Mouse (Mus musculus): Measurements from ENCODE around the gene Vps37c. TPM values are rescaled to one million over a fixed set of nuclear protein-coding genes. Genes with fewer than 3 reads are reported as not detected.

Vps37c gene
- polyA plus RNA-seq, 1 experiment from 2014 or later, result 40.7 TPM

- Histone ChIP-seq H3K27me3 (ENCODE audit: insufficient read depth, poor library complexity, severe bottlenecking) (no peaks in the 10 kb centered on the region), H3K9me3 (no peaks in the 10 kb centered on the region), H3K36me3 (peaks cover 76% of the 10 kb centered on the region), H3K27ac (peak overlapping the region; percentile 69), H3K4me1 (replicated peaks) (peaks cover 14% of the 10 kb centered on the region), H3K4me3 (no peak overlapping the region)
- DNase-seq (ENCODE audit: low spot score), result peak; percentile 94
- WGBS, result 23% methylated on average over 8 of the region's 8 CpGs
Measured at GRCm38 (mm10) chr19:10709360-10710087, 21.0 kb downstream of the Vps37c start.

GRCm38 (mm10) chr19:10710088-10710511 lies 21.6 kb downstream of the Vps37c start:
- Histone ChIP-seq H3K4me3 (no peak overlapping the region), H3K27ac (peak overlapping the region; percentile 69; the same call in 1 of the 2 replicates), H3K9me3 (no peaks in the 10 kb centered on the region), H3K4me1 (replicated peaks) (peaks cover 14% of the 10 kb centered on the region), H3K36me3 (peaks cover 76% of the 10 kb centered on the region), H3K27me3 (ENCODE audit: insufficient read depth, poor library complexity, severe bottlenecking) (no peaks in the 10 kb centered on the region)
- 85% methylated on average over 9 of the region's 9 CpGs for WGBS
- peak; percentile 47 for DNase-seq (ENCODE audit: low spot score)

DNA sequence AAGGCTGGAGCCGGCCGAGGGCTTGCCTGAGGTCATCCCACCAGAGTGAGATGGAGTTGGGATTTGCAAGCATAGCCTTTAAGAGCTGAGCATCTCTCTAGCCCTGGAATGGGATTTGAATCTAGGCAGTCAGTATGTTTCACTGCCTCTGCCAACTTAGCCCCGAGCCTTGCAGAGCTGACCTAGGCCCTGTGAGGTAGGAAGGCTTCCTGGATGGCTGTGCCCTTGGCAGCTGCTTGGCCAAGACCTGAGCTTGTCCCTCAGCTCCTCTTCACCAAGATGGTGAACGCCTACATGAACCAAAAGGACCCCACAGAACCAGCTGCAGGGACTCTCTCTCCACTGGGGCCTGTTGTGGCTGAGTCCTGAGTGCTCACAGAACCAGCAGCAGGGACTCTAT lies 22.2 kb downstream of the Vps37c start:
- Histone ChIP-seq H3K4me1 (replicated peaks) (peaks cover 14% of the 10 kb centered on the region), H3K27ac (no peak overlapping the region), H3K4me3 (no peak overlapping the region), H3K27me3 (ENCODE audit: insufficient read depth, poor library complexity, severe bottlenecking) (no peaks in the 10 kb centered on the region), H3K9me3 (no peaks in the 10 kb centered on the region), H3K36me3 (peaks cover 75% of the 10 kb centered on the region)
- 94% methylated on average over 4 of the region's 4 CpGs for WGBS
- DNase-seq (ENCODE audit: low spot score), result no peak

DNA sequence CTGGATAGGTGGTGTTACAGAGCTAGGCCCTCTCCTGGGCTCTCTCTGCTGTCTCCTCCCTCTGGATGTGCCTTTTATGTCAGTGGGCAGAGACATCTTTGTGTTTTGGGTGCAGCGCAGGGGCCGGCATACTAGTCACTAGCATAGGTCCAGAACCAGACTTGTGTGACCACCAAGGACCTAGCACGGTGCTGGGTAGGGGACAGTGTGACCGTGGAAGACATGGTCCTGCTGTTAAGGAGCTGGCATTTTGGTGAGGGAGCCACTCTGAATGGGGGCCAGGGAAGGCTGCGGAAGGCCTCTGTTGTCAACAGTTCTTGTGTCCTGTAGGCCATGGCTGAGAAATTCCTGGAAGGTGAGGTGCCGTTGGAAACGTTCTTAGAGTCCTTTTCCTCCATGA lies 23.7 kb downstream of the Vps37c start:
- Histone ChIP-seq H3K36me3 (peaks cover 62% of the 10 kb centered on the region), H3K4me3 (no peak overlapping the region), H3K27ac (no peak overlapping the region), H3K4me1 (replicated peaks) (peaks cover 14% of the 10 kb centered on the region), H3K27me3 (ENCODE audit: insufficient read depth, poor library complexity, severe bottlenecking) (no peaks in the 10 kb centered on the region), H3K9me3 (no peaks in the 10 kb centered on the region)
- 94% methylated on average over 7 of the region's 7 CpGs for WGBS
- no peak for DNase-seq (ENCODE audit: low spot score)

DNA sequence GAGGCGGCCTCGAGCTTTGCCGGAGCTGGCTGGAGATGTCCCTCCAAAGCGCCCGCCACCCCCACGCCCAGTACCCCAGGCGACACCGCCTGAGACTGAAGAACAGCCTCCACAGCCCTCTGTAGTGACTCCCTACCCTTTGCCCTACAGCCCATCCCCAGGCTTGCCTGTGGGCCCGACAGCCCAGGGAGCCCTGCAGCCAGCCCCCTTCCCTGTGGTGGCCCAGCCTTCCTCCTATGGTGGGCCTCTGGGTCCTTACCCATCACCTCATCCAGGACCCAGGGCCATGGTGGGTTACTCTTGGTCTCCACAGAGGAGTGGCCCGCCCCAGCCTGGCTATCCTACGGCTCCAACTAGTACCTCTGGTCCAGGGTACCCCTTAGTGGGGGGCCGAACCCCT lies 24.1 kb downstream of the Vps37c start:
- Histone ChIP-seq H3K27ac (no peak overlapping the region), H3K9me3 (no peaks in the 10 kb centered on the region), H3K4me3 (no peak overlapping the region), H3K27me3 (ENCODE audit: insufficient read depth, poor library complexity, severe bottlenecking) (no peaks in the 10 kb centered on the region), H3K36me3 (peaks cover 58% of the 10 kb centered on the region), H3K4me1 (replicated peaks) (peaks cover 14% of the 10 kb centered on the region)
- WGBS, result 95% methylated on average over 12 of the region's 12 CpGs
- no peak for DNase-seq (ENCODE audit: low spot score)

DNA sequence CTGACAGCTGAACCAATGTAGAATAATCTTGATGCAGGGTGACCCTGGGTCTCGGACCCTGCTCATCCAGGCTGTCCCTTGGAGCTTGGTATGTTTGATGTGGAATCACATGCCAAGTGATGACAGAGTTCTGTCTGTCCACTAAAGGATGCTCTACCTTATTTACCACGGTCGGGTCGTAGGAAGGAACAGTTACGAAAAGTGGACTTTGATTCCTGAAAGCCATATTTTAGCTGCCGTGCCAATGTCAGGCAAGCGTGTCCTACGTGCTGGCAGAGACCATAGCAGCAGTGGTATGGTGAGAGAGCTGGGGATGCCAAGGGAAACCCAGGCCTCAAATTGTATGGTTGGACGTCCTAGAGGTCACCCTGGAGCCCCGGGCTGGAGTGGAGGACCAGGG lies 25.0 kb downstream of the Vps37c start:
- no peaks in the 10 kb centered on the region for H3K9me3 ChIP-seq
- DNase-seq (ENCODE audit: low spot score), result no peak
- H3K4me3 ChIP-seq, result no peak overlapping the region
- WGBS, result 95% methylated on average over 10 of the region's 10 CpGs
- peaks cover 50% of the 10 kb centered on the region for H3K36me3 ChIP-seq
- H3K4me1 ChIP-seq (replicated peaks), result peaks cover 14% of the 10 kb centered on the region
- H3K27me3 ChIP-seq (ENCODE audit: insufficient read depth, poor library complexity, severe bottlenecking), result no peaks in the 10 kb centered on the region
- H3K27ac ChIP-seq, result no peak overlapping the region

GRCm38 (mm10) chr19:10714168-10714567 lies 25.6 kb downstream of the Vps37c start:
- no peak for DNase-seq (ENCODE audit: low spot score)
- 86% methylated on average over 6 of the region's 6 CpGs for WGBS
- no peaks in the 10 kb centered on the region for H3K9me3 ChIP-seq
- no peaks in the 10 kb centered on the region for H3K27me3 ChIP-seq (ENCODE audit: insufficient read depth, poor library complexity, severe bottlenecking)
- peaks cover 12% of the 10 kb centered on the region for H3K4me1 ChIP-seq (replicated peaks)
- peaks cover 48% of the 10 kb centered on the region for H3K36me3 ChIP-seq
- no peak overlapping the region for H3K4me3 ChIP-seq
- peak overlapping the region; percentile 62; the same call in 1 of the 2 replicates for H3K27ac ChIP-seq

- Histone ChIP-seq H3K9me3 (no peaks in the 10 kb centered on the region), H3K4me1 (replicated peaks) (peaks cover 11% of the 10 kb centered on the region), H3K27me3 (ENCODE audit: insufficient read depth, poor library complexity, severe bottlenecking) (no peaks in the 10 kb centered on the region), H3K4me3 (no peak overlapping the region), H3K36me3 (peaks cover 43% of the 10 kb centered on the region), H3K27ac (peak overlapping the region; percentile 62; the same call in 1 of the 2 replicates)
- peak; percentile 67 for DNase-seq (ENCODE audit: low spot score)
- 52% methylated on average over 4 of the region's 4 CpGs for WGBS
Measured at GRCm38 (mm10) chr19:10714682-10715475, 26.3 kb downstream of the Vps37c start.

DNA sequence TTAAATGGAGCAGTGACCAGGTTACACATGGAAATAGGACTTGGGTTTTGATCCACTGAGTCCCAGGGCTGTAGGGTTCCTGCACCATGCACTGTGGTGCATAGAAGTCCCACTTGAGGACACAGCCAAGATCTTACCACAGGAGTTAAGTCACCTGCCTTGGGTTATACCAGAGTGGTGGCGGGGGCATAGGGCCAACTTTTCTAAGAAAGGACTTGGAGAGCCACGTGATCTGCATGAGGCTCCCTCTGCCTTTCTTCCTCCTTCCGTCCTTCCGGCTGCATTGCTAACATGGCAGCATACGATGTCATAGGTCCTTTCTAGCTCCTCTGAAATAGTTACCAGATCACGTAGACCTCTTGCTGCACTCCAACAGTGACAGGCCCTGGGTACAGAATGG lies 26.9 kb downstream of the Vps37c start:
- H3K36me3 ChIP-seq, result peaks cover 38% of the 10 kb centered on the region
- H3K4me3 ChIP-seq, result no peak overlapping the region
- no peak overlapping the region for H3K27ac ChIP-seq
- H3K27me3 ChIP-seq (ENCODE audit: insufficient read depth, poor library complexity, severe bottlenecking), result no peaks in the 10 kb centered on the region
- no peak for DNase-seq (ENCODE audit: low spot score)
- 92% methylated on average over 6 of the region's 6 CpGs for WGBS
- peaks cover 13% of the 10 kb centered on the region for H3K4me1 ChIP-seq (replicated peaks)
- H3K9me3 ChIP-seq, result no peaks in the 10 kb centered on the region

- Histone ChIP-seq H3K36me3 (peaks cover 10% of the 10 kb centered on the region), H3K27ac (no peak overlapping the region), H3K27me3 (ENCODE audit: insufficient read depth, poor library complexity, severe bottlenecking) (peaks cover 7% of the 10 kb centered on the region; the same call in 1 of the 2 replicates), H3K4me3 (no peak overlapping the region), H3K9me3 (no peaks in the 10 kb centered on the region), H3K4me1 (replicated peaks) (peaks cover 31% of the 10 kb centered on the region)
- DNase-seq (ENCODE audit: low spot score), result no peak
- 84% methylated on average over 7 of the region's 7 CpGs for WGBS
Measured at GRCm38 (mm10) chr19:10718251-10718775, 29.8 kb downstream of the Vps37c start.

DNA sequence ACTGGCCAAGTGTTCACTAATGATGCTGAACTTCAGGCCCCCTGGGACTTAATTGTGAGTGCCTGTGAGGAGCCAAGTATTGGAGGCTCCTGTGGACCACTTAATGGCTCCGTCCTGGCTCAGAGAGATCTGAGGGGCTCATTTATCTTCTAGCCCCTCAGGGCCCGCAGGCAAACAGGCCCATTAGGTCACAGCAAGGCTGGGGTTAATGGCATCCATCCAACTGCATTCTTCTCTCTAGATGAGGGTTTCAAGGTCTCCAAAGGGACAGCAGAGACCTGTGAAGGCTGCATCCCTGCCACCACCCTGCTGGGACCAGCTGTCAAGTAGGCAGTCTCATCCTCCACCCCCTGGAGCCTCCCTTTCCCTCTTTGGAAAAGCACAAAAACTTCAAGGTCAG lies 31.2 kb downstream of the Vps37c start:
- H3K9me3 ChIP-seq, result no peaks in the 10 kb centered on the region
- no peak for DNase-seq (ENCODE audit: low spot score)
- 44% methylated on average over 2 of the region's 2 CpGs for WGBS
- peaks cover 46% of the 10 kb centered on the region for H3K4me1 ChIP-seq (replicated peaks)
- H3K4me3 ChIP-seq, result no peak overlapping the region
- peaks cover 7% of the 10 kb centered on the region; the same call in 1 of the 2 replicates for H3K27me3 ChIP-seq (ENCODE audit: insufficient read depth, poor library complexity, severe bottlenecking)
- peak overlapping the region; percentile 76 for H3K27ac ChIP-seq
- no peaks in the 10 kb centered on the region for H3K36me3 ChIP-seq

DNA sequence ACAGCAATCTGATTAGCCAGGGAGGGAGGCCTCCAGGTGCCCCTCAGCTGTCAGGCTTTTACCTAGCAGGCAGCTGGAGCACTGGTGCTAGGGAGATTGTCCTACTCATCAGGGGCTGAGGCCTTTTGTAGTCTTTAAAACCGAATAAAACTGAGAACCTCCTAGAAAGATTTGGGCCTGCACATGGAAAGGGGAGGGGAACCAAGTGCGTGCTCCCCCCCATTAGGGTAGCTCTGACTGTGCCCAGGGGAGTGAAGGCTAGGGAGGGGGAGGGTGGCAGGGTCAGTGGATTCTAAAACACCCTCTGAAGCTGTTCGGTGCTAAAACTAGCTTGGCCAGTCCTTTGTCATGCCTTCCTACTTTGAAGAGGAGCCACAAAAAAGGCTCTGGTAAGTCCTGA lies 32.0 kb downstream of the Vps37c start:
- Histone ChIP-seq H3K36me3 (no peaks in the 10 kb centered on the region), H3K27ac (peak overlapping the region; percentile 76), H3K4me1 (replicated peaks) (peaks cover 49% of the 10 kb centered on the region), H3K9me3 (no peaks in the 10 kb centered on the region), H3K4me3 (no peak overlapping the region), H3K27me3 (ENCODE audit: insufficient read depth, poor library complexity, severe bottlenecking) (peaks cover 7% of the 10 kb centered on the region; the same call in 1 of the 2 replicates)
- no peak for DNase-seq (ENCODE audit: low spot score)
- 21% methylated on average over 3 of the region's 3 CpGs for WGBS

DNA sequence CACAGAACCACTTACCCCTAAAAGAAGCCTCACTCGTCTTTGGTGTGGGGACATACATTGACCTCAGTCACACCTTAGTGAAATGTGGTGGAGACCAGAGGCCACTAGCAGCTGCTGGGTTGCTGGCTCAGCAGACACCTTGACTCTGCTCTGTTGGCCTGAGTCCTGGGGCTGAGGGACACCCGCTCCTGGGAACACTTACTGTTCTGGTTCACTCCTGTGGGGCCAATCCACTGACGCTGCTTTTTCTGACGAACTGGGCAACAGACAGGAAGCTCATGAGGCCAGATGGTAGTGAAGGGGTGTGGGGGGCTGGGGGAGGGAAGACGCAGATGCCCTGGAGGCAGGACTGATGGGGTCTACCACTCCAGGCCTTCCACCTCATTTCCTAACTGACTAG lies 32.5 kb downstream of the Vps37c start:
- Histone ChIP-seq H3K4me1 (replicated peaks) (peaks cover 49% of the 10 kb centered on the region), H3K4me3 (no peak overlapping the region), H3K36me3 (no peaks in the 10 kb centered on the region), H3K27me3 (ENCODE audit: insufficient read depth, poor library complexity, severe bottlenecking) (peaks cover 7% of the 10 kb centered on the region; the same call in 1 of the 2 replicates), H3K27ac (no peak overlapping the region; the same call in 1 of the 2 replicates), H3K9me3 (no peaks in the 10 kb centered on the region)
- DNase-seq (ENCODE audit: low spot score), result no peak
- 63% methylated on average over 5 of the region's 5 CpGs for WGBS
